25 mouse cellular contexts compared by ENCODE assay signal in genomic region chr8:117345376-117345775, GRCm38 (mm10).
DNase-seq lines count a peak whose midpoint lies in the region; ATAC-seq and TF ChIP-seq lines count a peak whose summit lies in the region.
"Had no signal": no experiment of that assay in that cellular context is flagged by ENCODE, and none has a peak within 500 bp of the region (broad histone marks: within the 10 kb centered on the region; RNA-seq: fewer than 3 reads in every experiment).

No protein-coding gene starts in this region.

- WGBS in kidney, adult 2 months: 77% methylated on average over 11 of the region's 11 CpGs
- 69% methylated on average over 11 of the region's 11 CpGs for WGBS in liver, postnatal 0 days (ENCODE audit: insufficient replicate concordance)
- 71% methylated on average over 11 of the region's 11 CpGs for WGBS in liver, embryonic 12.5 days (ENCODE audit: insufficient replicate concordance)
- WGBS in bone marrow, adult 2 months: 50% methylated on average over 11 of the region's 11 CpGs

- DNase-seq in kidney, adult 2 months: no peak
- no peak for DNase-seq in kidney, postnatal 4 days
- no peak for DNase-seq in liver, postnatal 0 days
- peak; percentile 47 to 70 for DNase-seq in natural killer cell, adult 2 months (ENCODE audit: low spot score in 2 of 2)
- DNase-seq in gastrocnemius, adult 8-10 months (ENCODE audit: low spot score in 2 of 2): no peak
- DNase-seq in embryo, embryonic 10 days (ENCODE audit: low spot score): no peak
- DNase-seq: adrenal gland, adult 2 months; adrenal gland, postnatal 14 days; cerebellum, adult 11-12 months; cerebellum, adult 8-10 months; cerebellum, postnatal 10 days; cerebellum, postnatal 36 days; gastrocnemius, postnatal 14 days; heart, adult 2 months; heart, postnatal 14 days had no signal

- H3K9me3 ChIP-seq in liver, postnatal 0 days (ENCODE audit: low read length): no peaks in the 10 kb centered on the region
- no peaks in the 10 kb centered on the region for H3K9me3 ChIP-seq in liver, embryonic 12.5 days (replicated peaks)
- H3K9me3 ChIP-seq: forebrain, embryonic 10.5 days; forebrain, embryonic 13.5 days; heart, embryonic 10.5 days; heart, embryonic 13.5 days; hindbrain, embryonic 12.5 days; hindbrain, embryonic 15.5 days had no signal

- no peak for TF ChIP-seq POLR2A in kidney, adult 2 months (IDR thresholded peaks at IDR 0.05; ENCODE audit: low read depth, low read length)
- no peak for TF ChIP-seq POLR2A in bone marrow, adult 2 months (IDR thresholded peaks at IDR 0.05; ENCODE audit: borderline replicate concordance, control insufficient read depth, low read depth, low read length)

- no peak for TF ChIP-seq CTCF in kidney, adult 2 months (conservative IDR thresholded peaks at IDR 0.05; ENCODE audit: insufficient read depth, insufficient read length, low read depth, low read length)
- no peak for TF ChIP-seq CTCF in liver, postnatal 0 days (IDR thresholded peaks at IDR 0.05; ENCODE audit: low read depth)
- no peak for TF ChIP-seq CTCF in bone marrow, adult 2 months (IDR thresholded peaks at IDR 0.05; ENCODE audit: control insufficient read depth, insufficient read depth, low read length)

- H3K27me3 ChIP-seq in kidney, adult 2 months (replicated peaks; ENCODE audit: control insufficient read depth, insufficient read depth, low read length): no peaks in the 10 kb centered on the region
- H3K27me3 ChIP-seq in liver, postnatal 0 days (ENCODE audit: insufficient read depth, low read length): no peaks in the 10 kb centered on the region
- no peaks in the 10 kb centered on the region for H3K27me3 ChIP-seq in liver, embryonic 12.5 days (replicated peaks)
- H3K27me3 ChIP-seq: forebrain, embryonic 13.5 days; heart, embryonic 13.5 days; hindbrain, embryonic 12.5 days; hindbrain, embryonic 15.5 days had no signal

- H3K36me3 ChIP-seq in kidney, adult 2 months (ENCODE audit: control insufficient read depth, insufficient read depth, low read length): no peaks in the 10 kb centered on the region
- H3K36me3 ChIP-seq in liver, postnatal 0 days (replicated peaks; ENCODE audit: insufficient read depth, low read length): no peaks in the 10 kb centered on the region
- 0 out of 2 replicates have a peak, but pooled peaks cover 2% of the 10 kb centered on the region for H3K36me3 ChIP-seq in liver, embryonic 12.5 days
- H3K36me3 ChIP-seq: heart, embryonic 10.5 days; heart, embryonic 13.5 days; hindbrain, embryonic 12.5 days; hindbrain, embryonic 15.5 days had no signal

- H3K4me2 ChIP-seq in liver, postnatal 0 days (ENCODE audit: low read depth, low read length): 0 out of 2 replicates have a peak overlapping the region, but pooled peaks have one; percentile 13
- no peak overlapping the region for H3K4me2 ChIP-seq in liver, embryonic 12.5 days
- H3K4me2 ChIP-seq: forebrain, embryonic 13.5 days; heart, embryonic 13.5 days; hindbrain, embryonic 12.5 days; hindbrain, embryonic 15.5 days had no signal

- peaks cover 55% of the 10 kb centered on the region for H3K4me1 ChIP-seq in kidney, adult 2 months (ENCODE audit: control insufficient read depth, insufficient read depth, low read length)
- peaks cover 78% of the 10 kb centered on the region for H3K4me1 ChIP-seq in liver, postnatal 0 days (ENCODE audit: insufficient read depth)
- H3K4me1 ChIP-seq in liver, embryonic 12.5 days: peaks cover 93% of the 10 kb centered on the region
- peaks cover 15% of the 10 kb centered on the region for H3K4me1 ChIP-seq in bone marrow, adult 2 months (ENCODE audit: control insufficient read depth, insufficient read depth, low read length)

- no peak overlapping the region for H3K4me3 ChIP-seq in kidney, adult 2 months (ENCODE audit: insufficient read depth, low read depth, low read length)
- no peak overlapping the region for H3K4me3 ChIP-seq in liver, postnatal 0 days (ENCODE audit: low read depth, low read length)
- H3K4me3 ChIP-seq in liver, embryonic 12.5 days: no peak overlapping the region
- H3K4me3 ChIP-seq in bone marrow, adult 2 months (replicated peaks; ENCODE audit: control insufficient read depth, low read depth, low read length): no peak overlapping the region
- H3K4me3 ChIP-seq: forebrain, embryonic 10.5 days; forebrain, embryonic 13.5 days; heart, adult 2 months; heart, embryonic 10.5 days; heart, embryonic 13.5 days; hindbrain, embryonic 12.5 days; hindbrain, embryonic 15.5 days had no signal

- peak overlapping the region; percentile 26; the same call in 1 of the 2 replicates for H3K27ac ChIP-seq in kidney, adult 2 months (ENCODE audit: insufficient read depth, low read depth, low read length)
- peak overlapping the region; percentile 80 for H3K27ac ChIP-seq in liver, postnatal 0 days (ENCODE audit: low read depth)
- H3K27ac ChIP-seq in liver, embryonic 12.5 days: no peak overlapping the region
- peak overlapping the region; percentile 9 for H3K27ac ChIP-seq in bone marrow, adult 2 months (ENCODE audit: control insufficient read depth, insufficient read depth, low read depth, low read length, poor library complexity)
- H3K27ac ChIP-seq: forebrain, embryonic 13.5 days; heart, adult 2 months; heart, embryonic 10.5 days; heart, embryonic 13.5 days; hindbrain, embryonic 12.5 days; hindbrain, embryonic 15.5 days had no signal

- ATAC-seq in liver, postnatal 0 days: no peak
- no peak for ATAC-seq in liver, embryonic 12.5 days
- ATAC-seq: CD4-positive, CD25-positive, alpha-beta regulatory T cell, adult 4 months; forebrain, embryonic 13.5 days; forebrain, embryonic 16.5 days had no signal

- H3K9ac ChIP-seq in liver, postnatal 0 days (replicated peaks): no peak overlapping the region
- no peak overlapping the region for H3K9ac ChIP-seq in liver, embryonic 12.5 days
- H3K9ac ChIP-seq: forebrain, embryonic 13.5 days; heart, embryonic 13.5 days; hindbrain, embryonic 12.5 days; hindbrain, embryonic 15.5 days had no signal

- no peak for TF ChIP-seq EP300 in liver, postnatal 0 days (IDR thresholded peaks at IDR 0.05; ENCODE audit: low read depth)

Comparison
In these comparisons a context has a peak if more than half of its experiments do, and no peak if none do; other contexts are left out.
1. DNase-seq: peak in natural killer cell, adult 2 months (2 of 2); none in kidney, adult 2 months (single experiment), kidney, postnatal 4 days (0 of 2), liver, postnatal 0 days (single experiment), gastrocnemius, adult 8-10 months (0 of 2) and embryo, embryonic 10 days (single experiment).